Mouse (Mus musculus) intestine, postnatal 0 days (tissue): Measurements from ENCODE around the gene Nme8. TPM values are rescaled to one million over a fixed set of nuclear protein-coding genes. Genes with fewer than 3 reads are reported as not detected.

Source experiments
- ATAC-seq: fragments of 200-750 bp; cut with Nextera tagmentation; 2 replicates; pipeline ENCODE4 v1.8.0; 2017; ENCODE audit warnings: mild to moderate bottlenecking, moderate TSS enrichment, moderate library complexity
- H3K27ac ChIP-seq: fragments of 300-500 bp; sonication (generic); 2 replicates; pipeline ENCODE4 v1.5.1; 2014; ENCODE audit warnings: mild to moderate bottlenecking, low read depth, low read length, moderate library complexity
- H3K27me3 ChIP-seq: fragments of 300-500 bp; sonication (generic); replicated peaks from 2 replicates; pipeline ENCODE4 v1.6.1; 2014; ENCODE audit warnings: low read length, mixed read lengths; ENCODE audit not compliant: control insufficient read depth, insufficient read depth
- H3K36me3 ChIP-seq: fragments of 300-500 bp; sonication (generic); 2 replicates; pipeline ENCODE4 v1.6.1; 2014; ENCODE audit warnings: mild to moderate bottlenecking, moderate library complexity; ENCODE audit not compliant: control insufficient read depth, insufficient read depth
- H3K4me1 ChIP-seq: fragments of 300-500 bp; sonication (generic); replicated peaks from 2 replicates; pipeline ENCODE4 v1.6.1; 2014; ENCODE audit warnings: antibody characterized with exemption, low read length, mixed read lengths; ENCODE audit not compliant: control insufficient read depth, insufficient read depth
- H3K4me2 ChIP-seq: fragments of 300-500 bp; sonication (generic); replicated peaks from 2 replicates; pipeline ENCODE4 v1.6.1; 2014; ENCODE audit warnings: low read depth, mild to moderate bottlenecking, moderate library complexity
- H3K4me3 ChIP-seq: fragments of 300-500 bp; sonication (generic); 2 replicates; pipeline ENCODE4 v1.5.1; 2014; ENCODE audit warnings: low read depth, low read length
- H3K9ac ChIP-seq: fragments of 300-500 bp; sonication (generic); 2 replicates; pipeline ENCODE4 v1.6.1; 2014; ENCODE audit warnings: mild to moderate bottlenecking, low read depth, low read length
- H3K9me3 ChIP-seq: fragments of 300-500 bp; sonication (generic); 2 replicates; pipeline ENCODE4 v1.6.1; 2016; ENCODE audit warnings: mixed run types; ENCODE audit not compliant: control insufficient read depth
- CTCF ChIP-seq: sonication (generic); IDR thresholded peaks from 2 replicates; pipeline ENCODE4 v1.5.1; 2016; ENCODE audit warnings: low read depth, mild to moderate bottlenecking, control low read depth, antibody characterized with exemption, moderate library complexity
- WGBS: fragments of 180-500 bp; shearing (Covaris S2); extraction: QIAGEN DNeasy Blood & Tissue Kit; methylation state at CpG from one replicate; pipeline ENCODE4 v1.1.7; 2014; 5-methylcytosine and 5-hydroxymethylcytosine counted together
- polyA plus RNA-seq: library from polyadenylated mRNA; unstranded; fragments of >200 nt; fragmentation: Nextera tagmentation; extraction: Ambion mirVana; gene quantifications from 2 replicates; pipeline ENCODE4 v1.2.1, GENCODE M21; 2015

The Nme8 gene
- polyA plus RNA-seq, 1 experiment from 2014 or later, result not detected

DNA sequence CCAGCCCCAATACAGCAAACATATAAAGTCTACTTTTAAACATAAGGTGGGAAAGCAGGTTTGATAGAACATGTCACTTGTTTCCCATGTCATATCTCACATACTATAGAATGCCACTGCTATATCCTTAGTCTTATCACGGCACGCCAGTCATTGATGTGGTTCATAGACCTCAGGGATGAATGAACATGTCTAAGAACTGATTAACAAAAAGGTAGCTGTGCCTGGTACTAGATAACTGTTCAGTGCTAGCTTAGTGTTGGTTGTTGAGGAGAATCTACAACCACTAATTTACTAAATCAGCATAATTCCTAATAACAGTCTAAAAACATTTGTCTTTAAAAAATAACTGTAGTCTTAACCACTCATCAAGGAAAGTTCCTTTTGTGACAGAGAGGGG lies 47.8 kb downstream of the Nme8 start:
- no peak overlapping the region for H3K9ac ChIP-seq
- H3K4me3 ChIP-seq, result no peak overlapping the region
- H3K9me3 ChIP-seq, result no peaks in the 10 kb centered on the region
- TF ChIP-seq CTCF, result no peak
- H3K4me1 ChIP-seq, result no peaks in the 10 kb centered on the region
- no peaks in the 10 kb centered on the region for H3K36me3 ChIP-seq
- no peaks in the 10 kb centered on the region for H3K27me3 ChIP-seq
- H3K4me2 ChIP-seq, result no peak overlapping the region
- no peak overlapping the region for H3K27ac ChIP-seq
- ATAC-seq, result no peak
- 86% methylated on average over 2 of the region's 2 CpGs for WGBS

DNA sequence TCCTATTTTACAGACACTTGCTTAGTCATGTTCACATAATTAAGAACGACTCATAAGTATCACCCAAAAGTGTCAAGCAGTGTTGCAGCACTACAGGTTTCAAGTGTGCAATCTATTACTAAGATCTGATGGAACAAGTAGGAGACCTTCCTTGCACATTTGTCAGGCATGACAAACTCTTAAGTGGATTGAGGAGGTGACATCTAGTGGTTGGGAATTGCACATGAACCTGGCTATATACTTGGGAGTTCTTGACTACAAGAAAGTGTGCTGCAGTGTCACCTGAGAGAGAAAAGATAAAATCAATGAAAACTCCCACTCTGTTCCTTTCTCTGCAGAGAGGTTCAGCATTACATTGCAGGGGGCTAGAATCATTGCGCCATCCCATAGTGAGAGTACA lies 53.4 kb downstream of the Nme8 start:
- ATAC-seq, result no peak
- H3K9ac ChIP-seq, result no peak overlapping the region
- WGBS, result 66% methylated on average over 2 of the region's 2 CpGs

DNA sequence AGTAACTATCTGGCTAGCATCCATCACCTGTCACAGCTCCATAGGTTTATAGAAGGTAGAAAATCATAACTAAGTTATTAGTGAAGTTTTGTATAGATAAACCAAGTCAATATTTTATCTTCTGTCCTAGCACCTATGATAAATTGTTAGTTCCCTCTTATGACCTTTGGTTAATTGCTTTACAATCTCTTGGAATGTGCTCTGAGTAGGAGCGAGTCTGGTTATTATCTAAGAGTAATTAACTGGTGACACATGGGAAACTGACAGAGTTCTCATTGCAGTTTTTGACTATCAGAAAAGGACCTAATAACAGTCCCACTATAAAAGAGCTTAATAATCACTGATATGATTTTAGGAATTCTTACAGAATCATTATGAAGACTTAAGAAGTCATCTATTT lies 54.1 kb downstream of the Nme8 start:
- no peak overlapping the region for H3K27ac ChIP-seq
- no peak overlapping the region for H3K9ac ChIP-seq
- WGBS, result 5% methylated on average over 1 of the region's 1 CpGs
- ATAC-seq, result no peak
- H3K4me3 ChIP-seq, result no peak overlapping the region
- no peaks in the 10 kb centered on the region for H3K27me3 ChIP-seq
- H3K4me1 ChIP-seq, result no peaks in the 10 kb centered on the region
- no peaks in the 10 kb centered on the region for H3K36me3 ChIP-seq
- H3K9me3 ChIP-seq, result no peaks in the 10 kb centered on the region
- H3K4me2 ChIP-seq, result no peak overlapping the region
- no peak for TF ChIP-seq CTCF

More for the DNA sequence above, 53.4 kb downstream of the Nme8 start:
- TF ChIP-seq CTCF, result peak; percentile 59
- Histone ChIP-seq H3K27ac (no peak overlapping the region), H3K4me3 (no peak overlapping the region), H3K27me3 (no peaks in the 10 kb centered on the region), H3K4me1 (no peaks in the 10 kb centered on the region), H3K4me2 (no peak overlapping the region), H3K36me3 (no peaks in the 10 kb centered on the region), H3K9me3 (no peaks in the 10 kb centered on the region)

DNA sequence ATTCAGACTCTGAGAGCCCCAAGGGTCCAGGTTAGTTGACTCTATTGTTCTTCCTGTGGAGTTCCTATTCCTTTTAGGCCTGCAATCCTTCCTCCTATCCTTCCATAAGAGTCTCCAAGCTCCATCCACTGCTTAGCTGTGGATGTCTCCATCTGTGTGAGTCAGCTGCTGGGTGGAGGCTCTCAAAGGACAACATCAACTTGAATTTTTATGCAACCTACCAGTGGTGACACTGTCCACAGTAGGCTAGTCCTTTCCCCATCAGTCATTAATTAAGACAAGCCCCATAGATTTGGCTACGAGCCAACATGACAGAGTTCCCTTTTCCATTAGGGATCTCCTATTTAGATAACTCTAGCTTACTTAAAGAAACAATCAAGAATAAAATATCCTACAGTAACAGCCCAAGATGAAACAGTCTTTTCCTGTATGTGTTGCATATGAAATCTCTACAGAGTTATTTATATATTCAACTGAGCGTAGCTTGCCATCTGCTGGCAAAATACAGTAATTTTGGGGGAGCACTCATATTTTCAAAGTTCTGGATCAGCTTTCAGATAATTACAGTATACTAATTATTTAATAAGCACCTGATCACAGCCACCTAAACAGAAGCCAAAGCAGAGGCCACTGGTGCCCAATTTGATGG lies 57.3 kb downstream of the Nme8 start:
- Histone ChIP-seq H3K4me1 (no peaks in the 10 kb centered on the region), H3K9ac (no peak overlapping the region), H3K4me2 (no peak overlapping the region), H3K4me3 (no peak overlapping the region), H3K36me3 (no peaks in the 10 kb centered on the region), H3K27ac (no peak overlapping the region), H3K9me3 (no peaks in the 10 kb centered on the region), H3K27me3 (no peaks in the 10 kb centered on the region)
- WGBS, result 68% methylated on average over 2 of the region's 2 CpGs
- peak; percentile 57 for TF ChIP-seq CTCF
- no peak for ATAC-seq

DNA sequence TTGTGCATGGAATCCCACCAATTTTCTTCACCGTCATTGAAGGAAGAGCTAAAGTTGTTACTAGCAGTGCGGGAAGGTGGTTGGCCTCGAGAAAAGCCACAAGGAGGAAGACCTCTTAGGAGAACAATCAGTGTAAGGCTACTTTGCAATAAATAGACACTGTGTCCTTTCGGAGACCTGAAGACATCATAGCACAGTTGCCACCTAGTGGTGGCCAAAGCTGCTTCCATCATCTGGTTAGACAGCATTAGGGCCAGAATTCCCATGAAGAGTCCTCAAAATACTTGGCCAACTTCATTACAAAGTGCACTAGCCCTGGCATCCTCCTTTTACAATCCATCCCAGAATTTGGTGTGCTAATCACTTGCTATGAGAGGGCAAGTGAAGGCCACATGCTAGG lies 61.5 kb downstream of the Nme8 start:
- Histone ChIP-seq H3K27ac (no peak overlapping the region), H3K4me3 (no peak overlapping the region), H3K4me2 (no peak overlapping the region), H3K9ac (no peak overlapping the region), H3K27me3 (no peaks in the 10 kb centered on the region), H3K9me3 (no peaks in the 10 kb centered on the region), H3K4me1 (no peaks in the 10 kb centered on the region), H3K36me3 (no peaks in the 10 kb centered on the region)
- WGBS, result 69% methylated on average over 4 of the region's 4 CpGs
- peak; percentile 84 for TF ChIP-seq CTCF
- ATAC-seq, result no peak; the same call in 1 of the 2 replicates

DNA sequence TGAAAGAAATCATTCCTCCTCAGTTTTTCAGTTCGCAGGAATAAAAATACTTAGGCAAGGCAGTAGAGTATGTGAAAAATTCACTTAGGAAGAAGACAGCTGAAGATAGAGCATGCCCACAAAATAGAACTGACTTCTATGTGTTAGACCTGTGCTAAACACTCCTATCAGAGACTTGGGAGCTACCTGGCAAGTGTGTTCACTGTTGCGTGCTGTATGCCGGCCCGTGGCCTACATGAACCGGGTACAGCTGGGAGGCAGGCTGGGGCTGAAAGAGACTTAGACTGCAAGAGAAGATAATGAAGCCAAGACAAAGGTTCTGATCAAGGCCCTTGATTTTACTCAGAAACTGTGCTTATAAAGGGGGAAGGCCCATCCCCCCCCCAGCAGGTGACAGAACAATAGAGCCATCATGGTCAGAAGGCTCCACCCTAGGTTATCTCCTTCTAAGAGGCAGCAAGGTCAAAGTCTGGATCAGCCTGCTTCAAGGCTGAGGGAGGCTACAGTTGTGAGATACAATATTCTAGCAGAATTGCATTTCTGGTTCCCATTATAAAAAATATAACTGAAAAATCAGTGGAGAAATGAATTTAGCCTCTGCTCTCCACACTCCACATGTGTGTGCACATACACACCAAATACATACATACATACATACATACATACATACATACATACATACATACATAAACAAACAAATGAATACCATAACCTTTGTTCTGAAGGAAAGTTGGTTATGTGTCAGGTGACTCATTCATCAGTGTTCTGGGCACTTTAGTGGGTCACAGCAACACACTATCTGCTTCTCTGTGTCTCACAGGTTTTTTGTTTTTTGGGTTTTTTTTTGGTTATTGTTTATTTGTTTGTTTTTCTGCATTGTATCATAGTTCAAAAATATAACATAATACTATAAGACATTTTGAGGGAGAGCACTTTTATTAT lies 66.6 kb downstream of the Nme8 start:
- WGBS, result 55% methylated on average over 5 of the region's 5 CpGs
- H3K9me3 ChIP-seq, result no peaks in the 10 kb centered on the region
- no peak overlapping the region for H3K4me3 ChIP-seq
- no peaks in the 10 kb centered on the region for H3K4me1 ChIP-seq
- H3K36me3 ChIP-seq, result no peaks in the 10 kb centered on the region
- H3K4me2 ChIP-seq, result no peak overlapping the region
- H3K9ac ChIP-seq, result no peak overlapping the region
- ATAC-seq, result peak; percentile 87
- TF ChIP-seq CTCF, result no peak
- H3K27me3 ChIP-seq, result no peaks in the 10 kb centered on the region
- H3K27ac ChIP-seq, result no peak overlapping the region
